12 mouse cellular contexts compared by ENCODE assay signal in genomic region chr4:142275242-142275641, GRCm38 (mm10). TPM values are rescaled to one million over a fixed set of nuclear protein-coding genes. Genes with fewer than 3 reads are reported as not detected.
A peak's percentile ranks its signal among the peaks of the same experiment; 100 is the strongest.
DNase-seq lines count a peak whose midpoint lies in the region; ATAC-seq and TF ChIP-seq lines count a peak whose summit lies in the region.
"Had no signal": no experiment of that assay in that cellular context is flagged by ENCODE, and none has a peak within 500 bp of the region (broad histone marks: within the 10 kb centered on the region; RNA-seq: fewer than 3 reads in every experiment).

No protein-coding gene starts in this region.

- WGBS in forebrain, embryonic 13.5 days: 42% methylated on average over 2 of the region's 2 CpGs
- WGBS in forebrain, embryonic 11.5 days: 39% methylated on average over 2 of the region's 2 CpGs
- WGBS in lung, adult 2 months: 59% methylated on average over 2 of the region's 2 CpGs

- no peak for DNase-seq in forebrain, embryonic 11.5 days (ENCODE audit: low spot score)
- DNase-seq in lung, adult 2 months: no peak
- DNase-seq in lung, postnatal 10 days: no peak
- DNase-seq in ZHBTc4 (ENCODE audit: low read depth, low spot score): peak; percentile 74
- peak; percentile 9 for DNase-seq in lung, postnatal 36 days
- no peak for DNase-seq in right cerebral cortex, adult 2 months (ENCODE audit: low spot score in 2 of 2)
- no peak for DNase-seq in urinary bladder, adult 18-20 months (ENCODE audit: low spot score in 2 of 2)
- DNase-seq: B cell, adult 2 months; cerebellum, postnatal 25 days; heart, adult 18-20 months had no signal

- no peaks in the 10 kb centered on the region for H3K9me3 ChIP-seq in forebrain, embryonic 13.5 days (replicated peaks)
- H3K9me3 ChIP-seq in forebrain, embryonic 11.5 days (ENCODE audit: control insufficient read depth, low read length): no peaks in the 10 kb centered on the region
- H3K9me3 ChIP-seq: limb, embryonic 10.5 days had no signal

- ATAC-seq in forebrain, embryonic 13.5 days: 0 out of 2 replicates have a peak, but pooled peaks have one; percentile 23
- ATAC-seq in forebrain, embryonic 11.5 days (replicated peaks; ENCODE audit: low FRiP score): no peak

- H3K4me2 ChIP-seq in forebrain, embryonic 13.5 days: peak overlapping the region; percentile 24
- H3K4me2 ChIP-seq in forebrain, embryonic 11.5 days (ENCODE audit: low read depth, low read length, severe bottlenecking): no peak overlapping the region

- peak; percentile 53 for TF ChIP-seq CTCF in lung, adult 2 months (IDR thresholded peaks at IDR 0.05; ENCODE audit: insufficient read depth, low read length)

- TF ChIP-seq POLR2A in lung, adult 2 months (IDR thresholded peaks at IDR 0.05; ENCODE audit: borderline replicate concordance, extremely low read depth, low read depth, low read length): no peak

- no peaks in the 10 kb centered on the region for H3K36me3 ChIP-seq in forebrain, embryonic 13.5 days (ENCODE audit: poor library complexity, severe bottlenecking)
- no peaks in the 10 kb centered on the region for H3K36me3 ChIP-seq in forebrain, embryonic 11.5 days (ENCODE audit: control insufficient read depth, insufficient read depth, low read length)
- H3K36me3 ChIP-seq: limb, embryonic 10.5 days had no signal

- no peaks in the 10 kb centered on the region for H3K27me3 ChIP-seq in forebrain, embryonic 13.5 days
- H3K27me3 ChIP-seq in forebrain, embryonic 11.5 days (ENCODE audit: control insufficient read depth, insufficient read depth, low read length): no peaks in the 10 kb centered on the region

- H3K4me3 ChIP-seq in forebrain, embryonic 13.5 days: no peak overlapping the region
- H3K4me3 ChIP-seq in forebrain, embryonic 11.5 days (ENCODE audit: low read depth, low read length): no peak overlapping the region
- H3K4me3 ChIP-seq in lung, adult 2 months (replicated peaks; ENCODE audit: extremely low read depth, low read depth, low read length): no peak overlapping the region
- H3K4me3 ChIP-seq: limb, embryonic 10.5 days had no signal

- no peak overlapping the region for H3K9ac ChIP-seq in forebrain, embryonic 13.5 days
- no peak overlapping the region for H3K9ac ChIP-seq in forebrain, embryonic 11.5 days (ENCODE audit: low read length)

- peaks cover 30% of the 10 kb centered on the region for H3K4me1 ChIP-seq in forebrain, embryonic 13.5 days
- H3K4me1 ChIP-seq in forebrain, embryonic 11.5 days (replicated peaks; ENCODE audit: control insufficient read depth, insufficient read depth, low read length): peaks cover 2% of the 10 kb centered on the region; the same call in 1 of the 2 replicates
- no peaks in the 10 kb centered on the region for H3K4me1 ChIP-seq in lung, adult 2 months (ENCODE audit: control insufficient read depth, insufficient read depth, low read length)

- peak overlapping the region; percentile 65 for H3K27ac ChIP-seq in forebrain, embryonic 13.5 days
- no peak overlapping the region for H3K27ac ChIP-seq in forebrain, embryonic 11.5 days (ENCODE audit: low read depth, low read length)
- H3K27ac ChIP-seq: limb, embryonic 10.5 days had no signal

RNA-seq across cellular contexts. Expression of gene Kazn, which starts 36.0 kb away (rescaled TPM):
- polyA plus RNA-seq in forebrain, embryonic 13.5 days (2015; fragmentation: Nextera tagmentation; extraction: Ambion mirVana): 18.3 and 19.1 TPM in 2 replicates
- 17.3 and 18.1 TPM in 2 replicates for polyA plus RNA-seq in forebrain, embryonic 11.5 days (2014; fragmentation: Nextera tagmentation; extraction: Ambion mirVana)
- 43.2 and 46.1 TPM in 2 replicates for polyA plus RNA-seq in lung, adult 2 months (2012; rRNA removed)

Comparison
In these comparisons a context has a peak if more than half of its experiments do, and no peak if none do; other contexts are left out.
1. DNase-seq: peak in ZHBTc4 (single experiment) and lung, postnatal 36 days (single experiment); none in forebrain, embryonic 11.5 days (single experiment), lung, adult 2 months (single experiment), lung, postnatal 10 days (single experiment), right cerebral cortex, adult 2 months (0 of 2) and urinary bladder, adult 18-20 months (0 of 2).